Mouse (Mus musculus): ENCODE measurements around the gene Cntnap2. TPM values are rescaled to one million over a fixed set of nuclear protein-coding genes. Genes with fewer than 3 reads are reported as not detected.

Gene Cntnap2
- polyA plus RNA-seq, 1 experiment from 2014 or later = 1.1 TPM

DNA sequence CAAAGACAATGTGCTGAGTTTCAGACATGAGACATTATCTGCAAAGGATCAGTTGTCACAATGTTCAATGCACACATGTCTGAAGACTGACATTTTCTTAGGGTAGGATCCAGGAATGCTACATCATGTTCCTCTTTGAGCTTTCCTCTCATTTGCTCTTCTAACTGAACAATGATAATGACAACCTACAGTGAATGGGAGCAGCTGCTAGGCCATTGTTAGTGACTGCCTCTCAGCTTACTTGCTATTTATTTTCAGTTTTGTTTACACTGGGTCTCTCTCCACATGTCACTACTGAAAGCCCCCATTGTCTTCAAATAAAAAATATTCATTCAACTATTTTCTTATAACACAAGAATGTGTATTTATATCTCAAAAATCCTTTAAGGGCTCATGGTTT lies 54.5 kb downstream of the Cntnap2 start:
- TF ChIP-seq CTCF (IDR thresholded peaks at IDR 0.05; ENCODE audit: low read depth) = no peak
- Histone ChIP-seq H3K9me3 (ENCODE audit: control insufficient read depth) (no peaks in the 10 kb centered on the region), H3K9ac (ENCODE audit: low read depth, low read length) (no peak overlapping the region), H3K27me3 (replicated peaks; ENCODE audit: control insufficient read depth, insufficient read depth, low read length) (no peaks in the 10 kb centered on the region), H3K4me3 (ENCODE audit: low read depth, low read length) (no peak overlapping the region), H3K4me1 (replicated peaks; ENCODE audit: control insufficient read depth, insufficient read depth, low read length) (no peaks in the 10 kb centered on the region), H3K4me2 (replicated peaks; ENCODE audit: low read depth) (no peak overlapping the region), H3K36me3 (ENCODE audit: control insufficient read depth, insufficient read depth) (no peaks in the 10 kb centered on the region), H3K27ac (ENCODE audit: low read depth, low read length) (no peak overlapping the region)
- ATAC-seq = no peak

DNA sequence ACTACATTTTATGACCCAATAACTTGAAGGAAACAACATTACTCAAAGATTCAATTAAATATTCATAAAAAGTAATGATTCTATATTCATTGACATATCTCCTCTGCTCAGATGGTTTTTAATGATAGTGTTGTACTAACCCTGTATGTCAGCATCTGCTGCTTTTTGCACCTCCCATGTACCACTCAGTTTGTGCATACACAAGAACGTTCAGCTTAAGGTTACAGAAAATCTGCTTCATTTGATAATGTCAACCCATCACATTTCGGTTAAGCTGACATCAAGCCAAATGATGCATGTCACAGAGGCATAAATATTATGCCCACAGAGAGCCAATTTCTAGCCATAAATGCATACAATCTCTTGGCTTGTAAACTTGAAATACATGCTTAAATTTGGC lies 85.7 kb downstream of the Cntnap2 start:
- no peak for TF ChIP-seq CTCF (IDR thresholded peaks at IDR 0.05; ENCODE audit: low read depth)
- H3K4me2 ChIP-seq (replicated peaks; ENCODE audit: low read depth) = no peak overlapping the region
- H3K9ac ChIP-seq (ENCODE audit: low read depth, low read length) = no peak overlapping the region
- H3K27me3 ChIP-seq (replicated peaks; ENCODE audit: control insufficient read depth, insufficient read depth, low read length) = no peaks in the 10 kb centered on the region
- H3K9me3 ChIP-seq (ENCODE audit: control insufficient read depth) = no peaks in the 10 kb centered on the region
- WGBS = 81% methylated on average over 2 of the region's 2 CpGs
- ATAC-seq = no peak
- no peaks in the 10 kb centered on the region for H3K36me3 ChIP-seq (ENCODE audit: control insufficient read depth, insufficient read depth)
- no peak overlapping the region for H3K4me3 ChIP-seq (ENCODE audit: low read depth, low read length)
- H3K27ac ChIP-seq (ENCODE audit: low read depth, low read length) = no peak overlapping the region
- H3K4me1 ChIP-seq (replicated peaks; ENCODE audit: control insufficient read depth, insufficient read depth, low read length) = no peaks in the 10 kb centered on the region

DNA sequence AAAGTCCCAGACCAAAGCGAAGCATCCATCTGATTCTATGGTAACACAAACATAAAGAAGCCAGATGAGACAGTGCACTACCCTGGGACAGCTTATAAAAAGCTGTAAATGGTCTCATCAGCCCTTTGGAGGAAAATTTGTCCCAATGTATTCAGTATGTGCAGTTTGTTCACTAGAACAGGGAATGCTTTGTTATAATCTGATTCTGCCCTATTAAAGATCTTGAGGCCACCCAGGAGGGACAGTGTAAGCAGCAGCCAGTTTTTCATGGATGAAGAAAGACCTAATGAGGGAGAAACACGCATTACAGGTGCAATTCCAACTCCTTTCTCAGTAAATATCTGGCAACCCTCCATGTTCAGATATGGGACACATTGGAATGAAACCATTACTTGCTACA lies 145.9 kb downstream of the Cntnap2 start:
- no peak for ATAC-seq
- Histone ChIP-seq H3K4me1 (replicated peaks; ENCODE audit: control insufficient read depth, insufficient read depth, low read length) (no peaks in the 10 kb centered on the region), H3K4me3 (ENCODE audit: low read depth, low read length) (no peak overlapping the region), H3K27ac (ENCODE audit: low read depth, low read length) (no peak overlapping the region), H3K9ac (ENCODE audit: low read depth, low read length) (no peak overlapping the region), H3K27me3 (replicated peaks; ENCODE audit: control insufficient read depth, insufficient read depth, low read length) (no peaks in the 10 kb centered on the region), H3K9me3 (ENCODE audit: control insufficient read depth) (no peaks in the 10 kb centered on the region), H3K4me2 (replicated peaks; ENCODE audit: low read depth) (no peak overlapping the region), H3K36me3 (ENCODE audit: control insufficient read depth, insufficient read depth) (no peaks in the 10 kb centered on the region)
- 75% methylated on average over 2 of the region's 2 CpGs for WGBS
- TF ChIP-seq CTCF (IDR thresholded peaks at IDR 0.05; ENCODE audit: low read depth) = no peak

DNA sequence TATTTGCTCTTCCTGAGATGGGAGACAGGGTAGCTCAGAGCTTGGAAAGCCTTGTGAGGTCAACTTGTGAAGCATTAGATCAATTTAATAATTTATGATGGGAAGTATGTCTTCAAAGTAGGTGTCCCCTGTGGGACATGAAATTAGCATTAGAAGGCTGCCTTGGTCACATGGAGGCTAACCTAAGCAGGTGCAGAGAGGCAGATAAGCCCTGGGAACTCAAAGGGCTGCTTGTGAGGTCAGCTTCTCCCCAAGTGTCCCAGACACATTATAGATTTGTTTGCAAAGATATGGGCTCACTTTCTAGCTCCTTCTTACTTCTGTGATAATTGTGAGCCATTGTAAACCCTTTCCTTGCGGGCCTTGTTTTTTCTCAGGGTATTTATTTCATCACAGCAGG lies 155.2 kb downstream of the Cntnap2 start:
- Histone ChIP-seq H3K27me3 (replicated peaks; ENCODE audit: control insufficient read depth, insufficient read depth, low read length) (no peaks in the 10 kb centered on the region), H3K4me1 (replicated peaks; ENCODE audit: control insufficient read depth, insufficient read depth, low read length) (no peaks in the 10 kb centered on the region), H3K9me3 (ENCODE audit: control insufficient read depth) (no peaks in the 10 kb centered on the region), H3K27ac (ENCODE audit: low read depth, low read length) (no peak overlapping the region), H3K9ac (ENCODE audit: low read depth, low read length) (no peak overlapping the region), H3K4me2 (replicated peaks; ENCODE audit: low read depth) (no peak overlapping the region), H3K36me3 (ENCODE audit: control insufficient read depth, insufficient read depth) (no peaks in the 10 kb centered on the region), H3K4me3 (ENCODE audit: low read depth, low read length) (no peak overlapping the region)
- TF ChIP-seq CTCF (IDR thresholded peaks at IDR 0.05; ENCODE audit: low read depth) = no peak
- ATAC-seq = no peak
- 18% methylated on average over 1 of the region's 1 CpGs for WGBS

DNA sequence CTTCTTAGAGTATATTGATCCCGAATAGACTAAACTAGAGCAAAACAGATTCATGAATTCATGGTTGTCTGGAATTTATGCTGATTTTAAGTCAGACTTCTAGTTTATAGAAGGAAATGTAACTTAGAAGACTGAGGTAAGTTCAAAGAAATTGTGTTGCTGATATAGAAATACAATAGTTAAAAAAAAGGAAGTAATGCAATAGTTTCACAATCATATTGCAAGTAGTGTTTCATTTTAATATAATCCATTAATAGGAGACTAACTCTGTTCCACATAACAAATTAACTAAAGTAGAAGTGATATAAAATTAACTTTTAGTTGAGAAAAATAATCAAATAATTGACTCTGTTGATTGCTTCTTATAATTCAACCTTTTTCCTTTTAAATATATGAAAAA lies 169.8 kb downstream of the Cntnap2 start:
- H3K9me3 ChIP-seq (ENCODE audit: control insufficient read depth) = no peaks in the 10 kb centered on the region
- H3K4me3 ChIP-seq (ENCODE audit: low read depth, low read length) = no peak overlapping the region
- no peak overlapping the region for H3K27ac ChIP-seq (ENCODE audit: low read depth, low read length)
- H3K36me3 ChIP-seq (ENCODE audit: control insufficient read depth, insufficient read depth) = no peaks in the 10 kb centered on the region
- TF ChIP-seq CTCF (IDR thresholded peaks at IDR 0.05; ENCODE audit: low read depth) = no peak
- H3K4me1 ChIP-seq (replicated peaks; ENCODE audit: control insufficient read depth, insufficient read depth, low read length) = no peaks in the 10 kb centered on the region
- 81% methylated on average over 1 of the region's 1 CpGs for WGBS
- no peaks in the 10 kb centered on the region for H3K27me3 ChIP-seq (replicated peaks; ENCODE audit: control insufficient read depth, insufficient read depth, low read length)
- no peak overlapping the region for H3K4me2 ChIP-seq (replicated peaks; ENCODE audit: low read depth)
- H3K9ac ChIP-seq (ENCODE audit: low read depth, low read length) = no peak overlapping the region
- no peak for ATAC-seq

DNA sequence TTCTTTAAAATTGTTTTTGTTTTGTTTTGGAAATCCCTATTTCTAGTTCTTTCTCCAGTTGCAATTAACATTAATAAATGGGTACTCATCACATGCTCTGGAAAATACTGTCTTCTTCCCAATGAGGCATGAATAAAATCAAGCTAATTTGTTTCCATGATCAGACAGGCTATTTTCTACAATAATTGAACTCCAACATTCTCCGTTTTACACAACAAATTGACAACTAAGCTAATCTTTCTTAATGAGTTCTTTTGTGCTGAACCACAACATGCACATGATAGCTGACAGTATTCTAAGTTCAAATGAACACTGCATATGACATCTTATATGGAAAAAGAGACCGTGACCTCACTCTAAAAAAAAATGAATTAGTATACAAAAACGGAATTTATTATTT lies 173.4 kb downstream of the Cntnap2 start:
- Histone ChIP-seq H3K4me3 (ENCODE audit: low read depth, low read length) (no peak overlapping the region), H3K27me3 (replicated peaks; ENCODE audit: control insufficient read depth, insufficient read depth, low read length) (no peaks in the 10 kb centered on the region), H3K27ac (ENCODE audit: low read depth, low read length) (no peak overlapping the region), H3K9ac (ENCODE audit: low read depth, low read length) (no peak overlapping the region), H3K36me3 (ENCODE audit: control insufficient read depth, insufficient read depth) (no peaks in the 10 kb centered on the region), H3K9me3 (ENCODE audit: control insufficient read depth) (no peaks in the 10 kb centered on the region), H3K4me1 (replicated peaks; ENCODE audit: control insufficient read depth, insufficient read depth, low read length) (no peaks in the 10 kb centered on the region), H3K4me2 (replicated peaks; ENCODE audit: low read depth) (no peak overlapping the region)
- 88% methylated on average over 3 of the region's 3 CpGs for WGBS
- no peak for ATAC-seq
- no peak for TF ChIP-seq CTCF (IDR thresholded peaks at IDR 0.05; ENCODE audit: low read depth)

DNA sequence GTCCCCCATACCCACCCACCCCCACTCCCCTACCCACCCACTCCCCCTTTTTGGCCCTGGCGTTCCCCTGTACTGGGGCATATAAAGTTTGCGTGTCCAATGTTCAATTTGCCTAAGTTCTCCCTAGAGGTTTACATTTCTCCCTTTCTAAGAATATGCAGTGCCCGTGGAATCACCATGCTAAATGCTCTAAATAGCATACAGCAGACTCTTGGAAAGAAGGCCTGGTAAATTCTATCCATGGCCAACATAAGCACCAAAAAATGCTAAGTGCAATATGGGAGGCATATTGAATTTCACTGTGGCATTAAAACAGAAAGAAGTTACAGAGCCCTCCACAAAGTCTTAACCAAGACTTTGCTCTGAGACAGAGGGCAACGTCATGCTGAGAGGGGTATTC lies 177.4 kb downstream of the Cntnap2 start:
- Histone ChIP-seq H3K27me3 (replicated peaks; ENCODE audit: control insufficient read depth, insufficient read depth, low read length) (no peaks in the 10 kb centered on the region), H3K4me3 (ENCODE audit: low read depth, low read length) (no peak overlapping the region), H3K4me1 (replicated peaks; ENCODE audit: control insufficient read depth, insufficient read depth, low read length) (no peaks in the 10 kb centered on the region), H3K4me2 (replicated peaks; ENCODE audit: low read depth) (no peak overlapping the region), H3K36me3 (ENCODE audit: control insufficient read depth, insufficient read depth) (no peaks in the 10 kb centered on the region), H3K9ac (ENCODE audit: low read depth, low read length) (no peak overlapping the region), H3K9me3 (ENCODE audit: control insufficient read depth) (no peaks in the 10 kb centered on the region), H3K27ac (ENCODE audit: low read depth, low read length) (no peak overlapping the region)
- TF ChIP-seq CTCF (IDR thresholded peaks at IDR 0.05; ENCODE audit: low read depth) = no peak
- no peak for ATAC-seq
- 85% methylated on average over 4 of the region's 4 CpGs for WGBS
